Mouse (Mus musculus) cortical plate, adult 2 months (tissue): ENCODE data around the gene Wdpcp.

Source experiments
- CTCF ChIP-seq: fragments of 200-500 bp; IDR thresholded peaks from 2 replicates; pipeline ENCODE4 v1.5.1; 2011; ENCODE audit warnings: mild to moderate bottlenecking, control low read depth, low read length; ENCODE audit not compliant: insufficient read depth; ENCODE audit errors: extremely low read depth
- POLR2A ChIP-seq: fragments of 200-500 bp; IDR thresholded peaks from 2 replicates; pipeline ENCODE4 v1.6.1; 2011; ENCODE audit warnings: mild to moderate bottlenecking, low read length, control low read depth; ENCODE audit not compliant: insufficient read depth; ENCODE audit errors: extremely low read depth

GRCm38 (mm10) chr11:21566934-21567333 is 5.1 kb upstream of the Wdpcp start:
- no peak for TF ChIP-seq CTCF
- no peak for TF ChIP-seq POLR2A
